Mouse (Mus musculus): Measurements from ENCODE around the gene Vasp. TPM values are rescaled to one million over a fixed set of nuclear protein-coding genes. Genes with fewer than 3 reads are reported as not detected.

The Vasp gene
- total and polyA plus RNA-seq, 2 experiments from 2014 or later, result 72.2 to 127 TPM

GRCm38 (mm10) chr7:19239423-19239822 is 32.2 kb downstream of the Vasp start:
- ATAC-seq (ENCODE audit: insufficient read depth, low read depth) (peak; percentile 83), DNase-seq (ENCODE audit: low spot score) (peak; percentile 84)
- peak; percentile 98 for TF ChIP-seq CTCF (IDR thresholded peaks at IDR 0.05; ENCODE audit: low read depth)
- no peak for TF ChIP-seq EP300 (IDR thresholded peaks at IDR 0.05; ENCODE audit: low read depth)
- Histone ChIP-seq H3K9ac (replicated peaks; ENCODE audit: low read depth, low read length) (no peak overlapping the region), H3K36me3 (replicated peaks; ENCODE audit: control insufficient read depth, insufficient read depth, low read length) (no peaks in the 10 kb centered on the region), H3K4me3 (ENCODE audit: low read depth, low read length) (no peak overlapping the region), H3K27ac (ENCODE audit: low read depth) (peak overlapping the region; percentile 87), H3K9me3 (replicated peaks; ENCODE audit: control insufficient read depth, low read length) (no peaks in the 10 kb centered on the region), H3K27me3 (ENCODE audit: control insufficient read depth, insufficient read depth, low read length) (no peaks in the 10 kb centered on the region), H3K4me1 (ENCODE audit: control insufficient read depth, insufficient read depth) (peaks cover 35% of the 10 kb centered on the region), H3K4me2 (ENCODE audit: low read depth, low read length) (no peak overlapping the region)
- 0% methylated on average over 1 of the region's 1 CpGs for WGBS

- H3K4me2 ChIP-seq (ENCODE audit: low read depth, low read length), result no peak overlapping the region
- peak; percentile 28; the same call in 1 of the 2 replicates for ATAC-seq (ENCODE audit: insufficient read depth, low read depth)
Observed at GRCm38 (mm10) chr7:19238344-19238743, 33.3 kb downstream of the Vasp start.

GRCm38 (mm10) chr7:19236411-19236810 is 35.2 kb downstream of the Vasp start:
- Histone ChIP-seq H3K4me3 (ENCODE audit: low read depth, low read length) (no peak overlapping the region), H3K4me2 (ENCODE audit: low read depth, low read length) (no peak overlapping the region), H3K4me1 (ENCODE audit: control insufficient read depth, insufficient read depth) (peaks cover 35% of the 10 kb centered on the region), H3K9ac (replicated peaks; ENCODE audit: low read depth, low read length) (peak overlapping the region; percentile 8; the same call in 1 of the 2 replicates), H3K36me3 (replicated peaks; ENCODE audit: control insufficient read depth, insufficient read depth, low read length) (no peaks in the 10 kb centered on the region), H3K27me3 (ENCODE audit: control insufficient read depth, insufficient read depth, low read length) (no peaks in the 10 kb centered on the region), H3K27ac (ENCODE audit: low read depth) (peak overlapping the region; percentile 81), H3K9me3 (replicated peaks; ENCODE audit: control insufficient read depth, low read length) (no peaks in the 10 kb centered on the region)
- no peak for TF ChIP-seq CTCF (IDR thresholded peaks at IDR 0.05; ENCODE audit: low read depth)
- no peak for TF ChIP-seq EP300 (IDR thresholded peaks at IDR 0.05; ENCODE audit: low read depth)
- peak; percentile 47 for DNase-seq (ENCODE audit: low spot score)
- 50% methylated on average over 2 of the region's 2 CpGs for WGBS
- peak; percentile 12 for ATAC-seq (ENCODE audit: insufficient read depth, low read depth)

More at GRCm38 (mm10) chr7:19238344-19238743, 33.3 kb downstream of the Vasp start:
- H3K9me3 ChIP-seq (replicated peaks; ENCODE audit: control insufficient read depth, low read length), result no peaks in the 10 kb centered on the region
- 59% methylated on average over 4 of the region's 4 CpGs for WGBS
- DNase-seq (ENCODE audit: low spot score), result peak; percentile 79
- no peaks in the 10 kb centered on the region for H3K27me3 ChIP-seq (ENCODE audit: control insufficient read depth, insufficient read depth, low read length)
- H3K27ac ChIP-seq (ENCODE audit: low read depth), result peak overlapping the region; percentile 87
- no peaks in the 10 kb centered on the region for H3K36me3 ChIP-seq (replicated peaks; ENCODE audit: control insufficient read depth, insufficient read depth, low read length)
- H3K4me1 ChIP-seq (ENCODE audit: control insufficient read depth, insufficient read depth), result peaks cover 35% of the 10 kb centered on the region
- H3K4me3 ChIP-seq (ENCODE audit: low read depth, low read length), result no peak overlapping the region
- TF ChIP-seq EP300 (IDR thresholded peaks at IDR 0.05; ENCODE audit: low read depth), result 0 out of 2 replicates have a peak, but pooled peaks have one; percentile 31
- TF ChIP-seq CTCF (IDR thresholded peaks at IDR 0.05; ENCODE audit: low read depth), result no peak
- no peak overlapping the region for H3K9ac ChIP-seq (replicated peaks; ENCODE audit: low read depth, low read length)

- DNase-seq (ENCODE audit: low spot score), result no peak
- Histone ChIP-seq H3K4me1 (ENCODE audit: control insufficient read depth, insufficient read depth) (peaks cover 35% of the 10 kb centered on the region), H3K9ac (replicated peaks; ENCODE audit: low read depth, low read length) (no peak overlapping the region), H3K27ac (ENCODE audit: low read depth) (peak overlapping the region; percentile 81), H3K36me3 (replicated peaks; ENCODE audit: control insufficient read depth, insufficient read depth, low read length) (no peaks in the 10 kb centered on the region), H3K9me3 (replicated peaks; ENCODE audit: control insufficient read depth, low read length) (no peaks in the 10 kb centered on the region), H3K4me2 (ENCODE audit: low read depth, low read length) (no peak overlapping the region), H3K4me3 (ENCODE audit: low read depth, low read length) (no peak overlapping the region), H3K27me3 (ENCODE audit: control insufficient read depth, insufficient read depth, low read length) (no peaks in the 10 kb centered on the region)
- no peak for ATAC-seq (ENCODE audit: insufficient read depth, low read depth)
- WGBS, result 65% methylated on average over 2 of the region's 2 CpGs
- no peak for TF ChIP-seq CTCF (IDR thresholded peaks at IDR 0.05; ENCODE audit: low read depth)
- no peak for TF ChIP-seq EP300 (IDR thresholded peaks at IDR 0.05; ENCODE audit: low read depth)
Observed at GRCm38 (mm10) chr7:19235092-19235671, 36.4 kb downstream of the Vasp start.

- 70% methylated on average over 5 of the region's 5 CpGs for WGBS
- Histone ChIP-seq H3K4me2 (ENCODE audit: low read depth, low read length) (no peak overlapping the region), H3K4me3 (ENCODE audit: low read depth, low read length) (no peak overlapping the region), H3K9ac (replicated peaks; ENCODE audit: low read depth, low read length) (no peak overlapping the region), H3K27me3 (ENCODE audit: control insufficient read depth, insufficient read depth, low read length) (no peaks in the 10 kb centered on the region), H3K4me1 (ENCODE audit: control insufficient read depth, insufficient read depth) (peaks cover 38% of the 10 kb centered on the region), H3K27ac (ENCODE audit: low read depth) (peak overlapping the region; percentile 81; the same call in 1 of the 2 replicates), H3K36me3 (replicated peaks; ENCODE audit: control insufficient read depth, insufficient read depth, low read length) (no peaks in the 10 kb centered on the region), H3K9me3 (replicated peaks; ENCODE audit: control insufficient read depth, low read length) (no peaks in the 10 kb centered on the region)
- no peak for TF ChIP-seq EP300 (IDR thresholded peaks at IDR 0.05; ENCODE audit: low read depth)
- no peak for TF ChIP-seq CTCF (IDR thresholded peaks at IDR 0.05; ENCODE audit: low read depth)
- no peak for DNase-seq (ENCODE audit: low spot score)
- no peak for ATAC-seq (ENCODE audit: insufficient read depth, low read depth)
Observed at GRCm38 (mm10) chr7:19234652-19235051, 37.0 kb downstream of the Vasp start.

GRCm38 (mm10) chr7:19231849-19232248 is 39.8 kb downstream of the Vasp start:
- ATAC-seq (ENCODE audit: insufficient read depth, low read depth), result no peak
- no peak for DNase-seq (ENCODE audit: low spot score)
- Histone ChIP-seq H3K9me3 (replicated peaks; ENCODE audit: control insufficient read depth, low read length) (no peaks in the 10 kb centered on the region), H3K4me1 (ENCODE audit: control insufficient read depth, insufficient read depth) (peaks cover 27% of the 10 kb centered on the region), H3K27ac (ENCODE audit: low read depth) (no peak overlapping the region), H3K4me3 (ENCODE audit: low read depth, low read length) (no peak overlapping the region), H3K27me3 (ENCODE audit: control insufficient read depth, insufficient read depth, low read length) (no peaks in the 10 kb centered on the region), H3K4me2 (ENCODE audit: low read depth, low read length) (no peak overlapping the region), H3K9ac (replicated peaks; ENCODE audit: low read depth, low read length) (no peak overlapping the region), H3K36me3 (replicated peaks; ENCODE audit: control insufficient read depth, insufficient read depth, low read length) (no peaks in the 10 kb centered on the region)
- TF ChIP-seq CTCF (IDR thresholded peaks at IDR 0.05; ENCODE audit: low read depth) (no peak), EP300 (IDR thresholded peaks at IDR 0.05; ENCODE audit: low read depth) (no peak)
- 88% methylated on average over 3 of the region's 3 CpGs for WGBS

Measured in heart, postnatal 0 days (tissue).